Mouse (Mus musculus) bone marrow macrophage, adult 2 months (primary cell): ENCODE measurements around the gene Olfr1348. TPM values are rescaled to one million over a fixed set of nuclear protein-coding genes. Genes with fewer than 3 reads are reported as not detected.
A peak's percentile ranks its signal among the peaks of the same experiment; 100 is the strongest.
"Not testable (repeated sequence)": the region's sequence is repeated elsewhere in the genome, so short reads cannot be mapped to it uniquely, and the experiment has no call there.

Experiments used
- H3K27ac ChIP-seq: 2 replicates; pipeline ENCODE4 v1.5.1; 2012; ENCODE audit warnings: low read depth, low read length; ENCODE audit not compliant: insufficient read depth
- H3K4me1 ChIP-seq: 2 replicates; pipeline ENCODE4 v1.6.1; 2012; ENCODE audit warnings: low read length; ENCODE audit not compliant: control insufficient read depth, insufficient read depth
- H3K4me3 ChIP-seq: 2 replicates; pipeline ENCODE4 v1.5.1; 2012; ENCODE audit warnings: mild to moderate bottlenecking, low read length, moderate library complexity; ENCODE audit not compliant: insufficient read depth
- CTCF ChIP-seq: IDR thresholded peaks from 2 replicates; pipeline ENCODE4 v1.5.1; 2012; ENCODE audit warnings: low read depth, mild to moderate bottlenecking, low read length, moderate library complexity
- POLR2A ChIP-seq: IDR thresholded peaks from 2 replicates; pipeline ENCODE4 v1.6.1; 2012; ENCODE audit warnings: mild to moderate bottlenecking, low read depth, low read length, borderline replicate concordance
- polyA plus RNA-seq: library from polyadenylated mRNA; stranded (reverse); fragments of >200 nt; gene quantifications from 2 replicates; pipeline ENCODE4 v1.2.4, GENCODE M21; 2012; ENCODE audit not compliant: missing spikeins, insufficient read depth, insufficient read length

The Olfr1348 gene
- not detected in 2 replicates for polyA plus RNA-seq

- Histone ChIP-seq H3K4me1 (no peaks in the 10 kb centered on the region), H3K27ac (no peak within 1 kb of the TSS), H3K4me3 (no peak within 1 kb of the TSS)
- TF ChIP-seq CTCF (no peak), POLR2A (no peak)
Measured at GRCm38 (mm10) chr7:6508648-6509047, at the start of gene Olfr1348. Gene Olfr1348 (minus strand): TSS chr7:6508748.

- no peaks in the 10 kb centered on the region for H3K4me1 ChIP-seq
- H3K27ac ChIP-seq: no peak overlapping the region
- TF ChIP-seq POLR2A (no peak), CTCF (peak; percentile 35; the same call in 1 of the 2 replicates)
- H3K4me3 ChIP-seq: no peak overlapping the region
Measured at GRCm38 (mm10) chr7:6526141-6526540, 17.6 kb upstream of the Olfr1348 start.

- TF ChIP-seq POLR2A: no peak
- TF ChIP-seq CTCF: no peak
- no peak overlapping the region for H3K27ac ChIP-seq
- H3K4me3 ChIP-seq: no peak overlapping the region
- H3K4me1 ChIP-seq: no peaks in the 10 kb centered on the region
Measured at GRCm38 (mm10) chr7:6525001-6525400, 16.5 kb upstream of the Olfr1348 start.

- Histone ChIP-seq H3K27ac (no peak within 1 kb of the TSS), H3K4me3 (no peak within 1 kb of the TSS), H3K4me1 (no peaks in the 10 kb centered on the region)
- TF ChIP-seq CTCF (no peak), POLR2A (no peak)
Measured at GRCm38 (mm10) chr7:6522850-6523249, 14.3 kb upstream of the Olfr1348 start, which contains the start of gene Olfr1349. Gene Olfr1349 (minus strand): TSS chr7:6522950.

GRCm38 (mm10) chr7:6521666-6522065, 13.1 kb upstream of the Olfr1348 start:
- no peaks in the 10 kb centered on the region for H3K4me1 ChIP-seq
- no peak for TF ChIP-seq POLR2A
- no peak for TF ChIP-seq CTCF
- H3K4me3 ChIP-seq: no peak overlapping the region
- no peak overlapping the region for H3K27ac ChIP-seq

- Histone ChIP-seq H3K4me1 (no peaks in the 10 kb centered on the region), H3K27ac (no peak within 1 kb of the TSS), H3K4me3 (no peak within 1 kb of the TSS)
- TF ChIP-seq POLR2A (no peak), CTCF (no peak)
Measured at GRCm38 (mm10) chr7:6499655-6500054, 8.9 kb downstream of the Olfr1348 start, which contains the start of gene Olfr1347. Gene Olfr1347 (minus strand): TSS chr7:6499755.

- TF ChIP-seq CTCF (no peak), POLR2A (no peak)
- no peaks in the 10 kb centered on the region for H3K4me1 ChIP-seq
- no peak within 1 kb of the TSS for H3K27ac ChIP-seq
- H3K4me3 ChIP-seq: no peak within 1 kb of the TSS
Measured at GRCm38 (mm10) chr7:6486841-6487240, 21.7 kb downstream of the Olfr1348 start, which contains the start of gene Olfr5. Gene Olfr5 (minus strand): TSS chr7:6486941.

- H3K4me3 ChIP-seq, H3K4me1 ChIP-seq, H3K27ac ChIP-seq: not testable (repeated sequence)
Measured at GRCm38 (mm10) chr7:6477633-6478032, 30.9 kb downstream of the Olfr1348 start.

GRCm38 (mm10) chr7:6466951-6467350, 41.6 kb downstream of the Olfr1348 start, which contains the start of gene Olfr1346:
Gene Olfr1346 (plus strand): TSS chr7:6467101.
- H3K27ac ChIP-seq: no peak within 1 kb of the TSS
- TF ChIP-seq CTCF (no peak), POLR2A (no peak)
- H3K4me3 ChIP-seq: no peak within 1 kb of the TSS

GRCm38 (mm10) chr7:6456399-6456798, 52.1 kb downstream of the Olfr1348 start:
- H3K4me3 ChIP-seq: no peak overlapping the region
- H3K27ac ChIP-seq: no peak overlapping the region
- no peak for TF ChIP-seq POLR2A
- no peak for TF ChIP-seq CTCF
- no peaks in the 10 kb centered on the region for H3K4me1 ChIP-seq

More at GRCm38 (mm10) chr7:6466951-6467350, 41.6 kb downstream of the Olfr1348 start, which contains the start of gene Olfr1346:
- H3K4me1 ChIP-seq: no peaks in the 10 kb centered on the region
